Mouse (Mus musculus): ENCODE results near the gene Top2a.

The Top2a gene

GRCm38 (mm10) chr11:98981997-98982772 is 41.8 kb downstream of the Top2a start:
- DNase-seq, result peak; percentile 78

- no peak for DNase-seq
Measured at GRCm38 (mm10) chr11:98981289-98981996, 42.5 kb downstream of the Top2a start.

- DNase-seq, result no peak
Measured at GRCm38 (mm10) chr11:98979356-98979755, 44.6 kb downstream of the Top2a start.

GRCm38 (mm10) chr11:98978526-98979148 is 45.4 kb downstream of the Top2a start:
- no peak for DNase-seq

- peak; percentile 87 for DNase-seq
Measured at GRCm38 (mm10) chr11:98974871-98975719, 48.9 kb downstream of the Top2a start.

- peak; percentile 24 for DNase-seq
Measured at GRCm38 (mm10) chr11:98974213-98974612, 49.8 kb downstream of the Top2a start.

GRCm38 (mm10) chr11:98973584-98973983 is 50.4 kb downstream of the Top2a start:
- peak; percentile 30 for DNase-seq

- peak; percentile 14 for DNase-seq
Measured at GRCm38 (mm10) chr11:98972801-98973360, 51.1 kb downstream of the Top2a start.

GRCm38 (mm10) chr11:98972215-98972614 is 51.8 kb downstream of the Top2a start:
- DNase-seq, result peak; percentile 95

- DNase-seq, result peak; percentile 28
Measured at GRCm38 (mm10) chr11:98971316-98972031, 52.5 kb downstream of the Top2a start.

- peak; percentile 34 for DNase-seq
Measured at GRCm38 (mm10) chr11:98970191-98970925, 53.6 kb downstream of the Top2a start.

- DNase-seq, result peak; percentile 27
Measured at GRCm38 (mm10) chr11:98969496-98969927, 54.5 kb downstream of the Top2a start.

- DNase-seq, result peak; percentile 35
Measured at GRCm38 (mm10) chr11:98968716-98969495, 55.1 kb downstream of the Top2a start.

- DNase-seq, result peak; percentile 16
Measured at GRCm38 (mm10) chr11:98968079-98968478, 55.9 kb downstream of the Top2a start.

- DNase-seq, result peak; percentile 61
Measured at GRCm38 (mm10) chr11:98966499-98967141, 57.4 kb downstream of the Top2a start.

- peak; percentile 63 for DNase-seq
Measured at GRCm38 (mm10) chr11:98965416-98966077, 58.4 kb downstream of the Top2a start.

GRCm38 (mm10) chr11:98964616-98965415 is 59.2 kb downstream of the Top2a start:
- DNase-seq, result peak; percentile 76

GRCm38 (mm10) chr11:98964201-98964615 is 59.8 kb downstream of the Top2a start:
- no peak for DNase-seq

All from thymus, postnatal 4 days (tissue).